Mouse (Mus musculus) kidney, postnatal 14 days (tissue): ENCODE measurements around the gene Ube2q1.

ENCODE experiments used
- DNase-seq: peaks from one replicate; pipeline ENCODE4 v3.0.0; 2022; ENCODE audit warnings: mixed read lengths

The Ube2q1 gene

GRCm38 (mm10) chr3:89772968-89773709 is at the start of gene Ube2q1:
Ube2q1 (plus strand) TSS chr3:89773616.
- DNase-seq, result peak; percentile 97

GRCm38 (mm10) chr3:89727028-89727427 is 46.4 kb upstream of the Ube2q1 start:
- DNase-seq, result peak; percentile 58

GRCm38 (mm10) chr3:89728848-89729247 is 44.6 kb upstream of the Ube2q1 start:
- no peak for DNase-seq

- DNase-seq, result peak; percentile 94
Measured at GRCm38 (mm10) chr3:89730350-89731331, 42.8 kb upstream of the Ube2q1 start.

GRCm38 (mm10) chr3:89732091-89732490 is 41.3 kb upstream of the Ube2q1 start:
- DNase-seq, result no peak

GRCm38 (mm10) chr3:89738509-89738908 is 34.9 kb upstream of the Ube2q1 start:
- DNase-seq, result no peak

- no peak for DNase-seq
Measured at GRCm38 (mm10) chr3:89752307-89752706, 21.1 kb upstream of the Ube2q1 start.

- no peak for DNase-seq
Measured at GRCm38 (mm10) chr3:89755283-89755682, 18.1 kb upstream of the Ube2q1 start.

- DNase-seq, result no peak
Measured at GRCm38 (mm10) chr3:89757851-89758250, 15.6 kb upstream of the Ube2q1 start.

- no peak for DNase-seq
Measured at GRCm38 (mm10) chr3:89759786-89760185, 13.6 kb upstream of the Ube2q1 start.

- peak; percentile 88 for DNase-seq
Measured at GRCm38 (mm10) chr3:89764119-89764724, 9.2 kb upstream of the Ube2q1 start, which contains the start of gene Chrnb2. Chrnb2 (minus strand) TSS chr3:89764632.

GRCm38 (mm10) chr3:89769584-89769983 is 3.8 kb upstream of the Ube2q1 start:
- no peak for DNase-seq

GRCm38 (mm10) chr3:89770425-89771002 is 2.9 kb upstream of the Ube2q1 start:
- DNase-seq, result no peak

- DNase-seq, result peak; percentile 87
Measured at GRCm38 (mm10) chr3:89772588-89772967, 838 bp upstream of the Ube2q1 start.

GRCm38 (mm10) chr3:89773740-89774211 is 360 bp downstream of the Ube2q1 start:
- peak; percentile 64 for DNase-seq

- DNase-seq, result no peak
Measured at GRCm38 (mm10) chr3:89774236-89774960, 982 bp downstream of the Ube2q1 start.

- no peak for DNase-seq
Measured at GRCm38 (mm10) chr3:89776001-89776400, 2.6 kb downstream of the Ube2q1 start.

- no peak for DNase-seq
Measured at GRCm38 (mm10) chr3:89780102-89780501, 6.7 kb downstream of the Ube2q1 start.

GRCm38 (mm10) chr3:89781640-89782039 is 8.2 kb downstream of the Ube2q1 start:
- DNase-seq, result no peak

- peak; percentile 88 for DNase-seq
Measured at GRCm38 (mm10) chr3:89784991-89785753, 11.8 kb downstream of the Ube2q1 start.

- no peak for DNase-seq
Measured at GRCm38 (mm10) chr3:89786275-89786674, 12.9 kb downstream of the Ube2q1 start.
